Mouse (Mus musculus): ENCODE data around the gene Txnrd1. TPM values are rescaled to one million over a fixed set of nuclear protein-coding genes. Genes with fewer than 3 reads are reported as not detected.

Gene Txnrd1
- polyA plus RNA-seq, 1 experiment from 2014 or later, result 189 TPM

- WGBS, result 19% methylated on average over 9 of the region's 9 CpGs
- Histone ChIP-seq H3K4me2 (peak overlapping the region; percentile 24; the same call in 1 of the 2 replicates), H3K4me1 (ENCODE audit: control insufficient read depth, insufficient read depth, low read length) (peaks cover 3% of the 10 kb centered on the region; the same call in 1 of the 2 replicates), H3K4me3 (ENCODE audit: low read depth, low read length) (no peak overlapping the region), H3K27me3 (ENCODE audit: control insufficient read depth, insufficient read depth, low read length) (no peaks in the 10 kb centered on the region), H3K36me3 (ENCODE audit: control insufficient read depth, insufficient read depth, low read length) (no peaks in the 10 kb centered on the region; the same call in 1 of the 2 replicates), H3K9ac (ENCODE audit: low read length) (no peak overlapping the region), H3K9me3 (ENCODE audit: control insufficient read depth, low read length) (no peaks in the 10 kb centered on the region), H3K27ac (ENCODE audit: low read depth, low read length) (no peak overlapping the region)
- ATAC-seq (ENCODE audit: low FRiP score) (peak; percentile 64), DNase-seq (ENCODE audit: low spot score, missing footprints) (peak; percentile 97)
Measured at GRCm38 (mm10) chr10:82909382-82909781, 75.6 kb downstream of the Txnrd1 start.

DNA sequence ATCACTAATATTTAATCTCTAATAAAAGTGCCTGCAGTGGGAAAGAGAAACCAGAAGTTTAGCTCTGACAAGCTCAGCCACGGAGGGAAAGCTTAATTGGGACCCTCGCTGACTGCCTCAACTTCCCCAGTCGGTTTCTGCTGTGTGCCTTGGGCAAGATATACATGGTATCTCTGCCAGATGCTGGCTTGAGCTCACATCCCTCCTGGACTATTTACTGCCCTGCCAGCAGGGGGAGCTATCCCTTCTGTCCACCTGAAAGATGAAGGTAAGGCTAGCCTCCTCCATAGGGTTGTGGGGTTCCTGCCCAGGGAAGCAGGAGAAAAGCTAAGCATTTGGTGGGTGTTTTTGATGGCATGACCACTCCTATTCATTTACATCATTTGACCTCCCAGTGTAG lies 76.4 kb downstream of the Txnrd1 start:
- H3K27me3 ChIP-seq (ENCODE audit: control insufficient read depth, insufficient read depth, low read length), result no peaks in the 10 kb centered on the region
- H3K9ac ChIP-seq (ENCODE audit: low read length), result no peak overlapping the region
- H3K4me2 ChIP-seq, result no peak overlapping the region
- no peak overlapping the region for H3K4me3 ChIP-seq (ENCODE audit: low read depth, low read length)
- ATAC-seq (ENCODE audit: low FRiP score) (no peak), DNase-seq (ENCODE audit: low spot score, missing footprints) (no peak)
- no peak overlapping the region for H3K27ac ChIP-seq (ENCODE audit: low read depth, low read length)
- H3K36me3 ChIP-seq (ENCODE audit: control insufficient read depth, insufficient read depth, low read length), result no peaks in the 10 kb centered on the region; the same call in 1 of the 2 replicates
- WGBS, result 83% methylated on average over 3 of the region's 3 CpGs
- peaks cover 3% of the 10 kb centered on the region; the same call in 1 of the 2 replicates for H3K4me1 ChIP-seq (ENCODE audit: control insufficient read depth, insufficient read depth, low read length)
- no peaks in the 10 kb centered on the region for H3K9me3 ChIP-seq (ENCODE audit: control insufficient read depth, low read length)

DNA sequence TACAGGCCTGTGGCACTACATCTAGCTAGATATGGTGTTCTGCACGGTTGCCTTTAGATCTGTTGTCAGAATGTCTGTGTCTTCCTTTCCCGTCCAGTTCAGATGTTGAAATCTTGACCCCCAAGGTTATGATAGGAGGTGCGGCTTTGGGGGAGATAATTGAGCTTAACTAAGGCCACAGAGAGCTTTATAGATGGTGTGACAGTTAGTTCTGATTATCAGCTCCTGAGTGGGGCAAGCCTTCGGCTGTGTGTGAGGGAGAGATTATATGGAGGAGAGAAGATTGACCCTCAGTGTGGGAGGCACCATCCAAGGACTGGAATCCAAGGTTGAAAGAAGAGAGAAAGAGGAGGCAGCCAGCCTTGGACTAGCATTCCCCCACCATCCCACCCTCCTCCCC lies 79.5 kb downstream of the Txnrd1 start:
- H3K27me3 ChIP-seq (ENCODE audit: control insufficient read depth, insufficient read depth, low read length), result no peaks in the 10 kb centered on the region
- H3K36me3 ChIP-seq (ENCODE audit: control insufficient read depth, insufficient read depth, low read length), result no peaks in the 10 kb centered on the region; the same call in 1 of the 2 replicates
- no peak for DNase-seq (ENCODE audit: low spot score, missing footprints)
- no peak overlapping the region for H3K4me3 ChIP-seq (ENCODE audit: low read depth, low read length)
- WGBS, result 83% methylated on average over 4 of the region's 4 CpGs
- no peak overlapping the region for H3K4me2 ChIP-seq
- H3K4me1 ChIP-seq (ENCODE audit: control insufficient read depth, insufficient read depth, low read length), result peaks cover 3% of the 10 kb centered on the region; the same call in 1 of the 2 replicates
- no peak overlapping the region for H3K9ac ChIP-seq (ENCODE audit: low read length)
- no peak for ATAC-seq (ENCODE audit: low FRiP score)
- H3K27ac ChIP-seq (ENCODE audit: low read depth, low read length), result no peak overlapping the region
- no peaks in the 10 kb centered on the region for H3K9me3 ChIP-seq (ENCODE audit: control insufficient read depth, low read length)

DNA sequence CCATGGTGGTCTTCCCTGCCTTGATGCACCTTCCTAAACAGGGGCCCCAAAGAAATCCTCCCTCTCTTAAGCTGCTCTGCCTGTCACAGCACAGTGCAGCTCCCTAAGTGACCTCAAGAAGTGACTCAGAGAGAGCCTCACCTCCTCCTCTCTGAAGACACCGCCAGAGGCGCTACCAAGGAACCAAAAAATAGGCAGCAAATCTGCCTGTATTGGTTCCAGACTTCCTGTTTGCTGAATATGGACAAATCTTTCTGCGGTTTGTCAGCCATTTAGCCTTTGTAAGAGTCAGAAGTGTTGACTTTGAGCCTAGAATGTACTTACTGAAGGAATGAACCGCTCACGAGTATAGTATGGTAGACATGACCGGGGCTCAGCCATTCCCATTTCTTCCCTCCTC lies 80.0 kb downstream of the Txnrd1 start:
- Histone ChIP-seq H3K4me2 (no peak overlapping the region), H3K4me1 (ENCODE audit: control insufficient read depth, insufficient read depth, low read length) (peaks cover 3% of the 10 kb centered on the region; the same call in 1 of the 2 replicates), H3K27me3 (ENCODE audit: control insufficient read depth, insufficient read depth, low read length) (no peaks in the 10 kb centered on the region), H3K4me3 (ENCODE audit: low read depth, low read length) (no peak overlapping the region), H3K36me3 (ENCODE audit: control insufficient read depth, insufficient read depth, low read length) (no peaks in the 10 kb centered on the region; the same call in 1 of the 2 replicates), H3K9ac (ENCODE audit: low read length) (no peak overlapping the region), H3K27ac (ENCODE audit: low read depth, low read length) (no peak overlapping the region), H3K9me3 (ENCODE audit: control insufficient read depth, low read length) (no peaks in the 10 kb centered on the region)
- 88% methylated on average over 6 of the region's 6 CpGs for WGBS
- DNase-seq (ENCODE audit: low spot score, missing footprints), result no peak
- ATAC-seq (ENCODE audit: low FRiP score), result no peak

- WGBS, result 65% methylated on average over 2 of the region's 2 CpGs
- H3K4me3 ChIP-seq (ENCODE audit: low read depth, low read length), result no peak overlapping the region
- no peaks in the 10 kb centered on the region for H3K4me1 ChIP-seq (ENCODE audit: control insufficient read depth, insufficient read depth, low read length)
- H3K27ac ChIP-seq (ENCODE audit: low read depth, low read length), result no peak overlapping the region
- DNase-seq (ENCODE audit: low spot score, missing footprints) (no peak), ATAC-seq (ENCODE audit: low FRiP score) (no peak)
- H3K9me3 ChIP-seq (ENCODE audit: control insufficient read depth, low read length), result no peaks in the 10 kb centered on the region
- no peak overlapping the region for H3K4me2 ChIP-seq
- H3K36me3 ChIP-seq (ENCODE audit: control insufficient read depth, insufficient read depth, low read length), result no peaks in the 10 kb centered on the region
- H3K27me3 ChIP-seq (ENCODE audit: control insufficient read depth, insufficient read depth, low read length), result no peaks in the 10 kb centered on the region
- no peak overlapping the region for H3K9ac ChIP-seq (ENCODE audit: low read length)
Measured at GRCm38 (mm10) chr10:82918675-82919074, 84.9 kb downstream of the Txnrd1 start.

- H3K4me3 ChIP-seq (ENCODE audit: low read depth, low read length), result no peak overlapping the region
- no peak overlapping the region for H3K27ac ChIP-seq (ENCODE audit: low read depth, low read length)
- ATAC-seq (ENCODE audit: low FRiP score) (no peak), DNase-seq (ENCODE audit: low spot score, missing footprints) (no peak)
- no peak overlapping the region for H3K4me2 ChIP-seq
- no peaks in the 10 kb centered on the region for H3K9me3 ChIP-seq (ENCODE audit: control insufficient read depth, low read length)
- H3K27me3 ChIP-seq (ENCODE audit: control insufficient read depth, insufficient read depth, low read length), result no peaks in the 10 kb centered on the region
- no peak overlapping the region for H3K9ac ChIP-seq (ENCODE audit: low read length)
- 90% methylated on average over 4 of the region's 4 CpGs for WGBS
- H3K4me1 ChIP-seq (ENCODE audit: control insufficient read depth, insufficient read depth, low read length), result no peaks in the 10 kb centered on the region
- H3K36me3 ChIP-seq (ENCODE audit: control insufficient read depth, insufficient read depth, low read length), result no peaks in the 10 kb centered on the region
Measured at GRCm38 (mm10) chr10:82919404-82919980, 85.7 kb downstream of the Txnrd1 start.

DNA sequence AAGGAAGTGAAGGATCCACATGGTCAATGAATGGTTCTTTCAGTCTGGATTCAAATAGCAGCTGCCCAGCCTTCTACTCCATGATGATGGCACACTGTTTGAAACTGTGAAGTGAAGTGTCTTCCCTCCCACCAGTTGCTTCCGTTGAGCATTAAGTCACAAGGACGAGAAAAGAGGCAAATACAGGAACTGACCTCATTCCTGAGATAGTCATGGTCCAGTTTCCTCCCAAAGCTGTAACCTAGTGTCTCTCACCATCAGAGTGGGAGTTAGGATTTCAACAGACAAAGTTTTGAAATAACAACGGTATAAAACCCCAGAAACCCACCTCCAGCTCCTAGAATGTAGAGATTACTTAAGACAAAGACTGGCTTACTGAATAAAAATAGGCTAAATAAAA lies 89.8 kb downstream of the Txnrd1 start:
- no peak overlapping the region for H3K4me3 ChIP-seq (ENCODE audit: low read depth, low read length)
- H3K27ac ChIP-seq (ENCODE audit: low read depth, low read length), result no peak overlapping the region
- no peak overlapping the region for H3K4me2 ChIP-seq
- WGBS, result 82% methylated on average over 3 of the region's 3 CpGs
- ATAC-seq (ENCODE audit: low FRiP score) (no peak), DNase-seq (ENCODE audit: low spot score, missing footprints) (no peak)
- no peaks in the 10 kb centered on the region for H3K27me3 ChIP-seq (ENCODE audit: control insufficient read depth, insufficient read depth, low read length)
- H3K9ac ChIP-seq (ENCODE audit: low read length), result no peak overlapping the region
- H3K9me3 ChIP-seq (ENCODE audit: control insufficient read depth, low read length), result no peaks in the 10 kb centered on the region
- no peaks in the 10 kb centered on the region for H3K36me3 ChIP-seq (ENCODE audit: control insufficient read depth, insufficient read depth, low read length)
- no peaks in the 10 kb centered on the region for H3K4me1 ChIP-seq (ENCODE audit: control insufficient read depth, insufficient read depth, low read length)

DNA sequence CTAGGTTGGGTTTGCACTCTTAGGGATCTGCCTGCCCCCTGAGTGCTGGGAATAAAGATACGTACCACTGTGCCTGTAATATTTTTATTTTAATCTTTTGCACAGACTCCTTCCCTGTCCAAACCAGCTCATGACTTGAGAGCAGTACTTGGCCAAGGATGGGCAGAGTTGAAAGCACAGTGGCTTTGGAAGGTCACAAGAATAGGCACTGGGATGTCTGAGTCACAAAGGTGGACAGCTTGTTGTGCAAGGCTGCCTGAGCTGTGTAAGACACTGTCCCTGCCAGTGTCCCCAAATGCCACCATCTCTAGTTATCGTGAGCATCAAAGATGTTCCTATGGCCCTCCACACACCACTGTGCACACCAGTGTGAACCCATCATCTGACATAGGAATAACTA lies 91.0 kb downstream of the Txnrd1 start:
- 88% methylated on average over 2 of the region's 2 CpGs for WGBS
- Histone ChIP-seq H3K4me3 (ENCODE audit: low read depth, low read length) (no peak overlapping the region), H3K36me3 (ENCODE audit: control insufficient read depth, insufficient read depth, low read length) (no peaks in the 10 kb centered on the region), H3K27me3 (ENCODE audit: control insufficient read depth, insufficient read depth, low read length) (no peaks in the 10 kb centered on the region), H3K4me1 (ENCODE audit: control insufficient read depth, insufficient read depth, low read length) (no peaks in the 10 kb centered on the region), H3K9me3 (ENCODE audit: control insufficient read depth, low read length) (no peaks in the 10 kb centered on the region), H3K27ac (ENCODE audit: low read depth, low read length) (no peak overlapping the region), H3K4me2 (no peak overlapping the region), H3K9ac (ENCODE audit: low read length) (no peak overlapping the region)
- DNase-seq (ENCODE audit: low spot score, missing footprints), result no peak
- ATAC-seq (ENCODE audit: low FRiP score), result no peak

DNA sequence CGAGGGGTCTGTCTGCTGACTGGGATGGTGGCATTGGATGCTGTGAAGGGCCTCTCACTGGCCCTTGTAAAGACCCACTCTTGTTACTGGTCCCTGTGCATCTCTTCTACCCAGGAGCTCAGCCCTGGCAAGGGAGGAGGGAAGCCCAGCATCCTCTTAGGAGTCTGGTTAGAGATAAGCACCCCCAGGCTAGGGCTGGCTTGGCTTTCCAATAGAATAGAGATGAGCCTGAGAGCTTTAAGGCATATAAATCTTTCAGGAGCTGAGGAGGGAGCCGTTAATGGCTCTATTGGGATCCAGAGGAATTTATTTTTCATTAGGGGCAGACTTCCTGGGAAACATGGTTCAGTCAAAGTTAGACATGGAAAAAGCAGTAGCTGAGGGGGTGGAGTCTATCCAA lies 91.9 kb downstream of the Txnrd1 start:
- Histone ChIP-seq H3K9me3 (ENCODE audit: control insufficient read depth, low read length) (no peaks in the 10 kb centered on the region), H3K4me1 (ENCODE audit: control insufficient read depth, insufficient read depth, low read length) (no peaks in the 10 kb centered on the region), H3K9ac (ENCODE audit: low read length) (no peak overlapping the region), H3K27ac (ENCODE audit: low read depth, low read length) (no peak overlapping the region), H3K27me3 (ENCODE audit: control insufficient read depth, insufficient read depth, low read length) (no peaks in the 10 kb centered on the region), H3K36me3 (ENCODE audit: control insufficient read depth, insufficient read depth, low read length) (no peaks in the 10 kb centered on the region), H3K4me3 (ENCODE audit: low read depth, low read length) (no peak overlapping the region), H3K4me2 (no peak overlapping the region)
- DNase-seq (ENCODE audit: low spot score, missing footprints) (no peak), ATAC-seq (ENCODE audit: low FRiP score) (no peak)
- WGBS, result 88% methylated on average over 2 of the region's 2 CpGs
